Mouse (Mus musculus): Measurements from ENCODE around the gene Taldo1. TPM values are rescaled to one million over a fixed set of nuclear protein-coding genes. Genes with fewer than 3 reads are reported as not detected.

Taldo1 gene
- polyA plus RNA-seq, 1 experiment from 2014 or later = 272 TPM

DNA sequence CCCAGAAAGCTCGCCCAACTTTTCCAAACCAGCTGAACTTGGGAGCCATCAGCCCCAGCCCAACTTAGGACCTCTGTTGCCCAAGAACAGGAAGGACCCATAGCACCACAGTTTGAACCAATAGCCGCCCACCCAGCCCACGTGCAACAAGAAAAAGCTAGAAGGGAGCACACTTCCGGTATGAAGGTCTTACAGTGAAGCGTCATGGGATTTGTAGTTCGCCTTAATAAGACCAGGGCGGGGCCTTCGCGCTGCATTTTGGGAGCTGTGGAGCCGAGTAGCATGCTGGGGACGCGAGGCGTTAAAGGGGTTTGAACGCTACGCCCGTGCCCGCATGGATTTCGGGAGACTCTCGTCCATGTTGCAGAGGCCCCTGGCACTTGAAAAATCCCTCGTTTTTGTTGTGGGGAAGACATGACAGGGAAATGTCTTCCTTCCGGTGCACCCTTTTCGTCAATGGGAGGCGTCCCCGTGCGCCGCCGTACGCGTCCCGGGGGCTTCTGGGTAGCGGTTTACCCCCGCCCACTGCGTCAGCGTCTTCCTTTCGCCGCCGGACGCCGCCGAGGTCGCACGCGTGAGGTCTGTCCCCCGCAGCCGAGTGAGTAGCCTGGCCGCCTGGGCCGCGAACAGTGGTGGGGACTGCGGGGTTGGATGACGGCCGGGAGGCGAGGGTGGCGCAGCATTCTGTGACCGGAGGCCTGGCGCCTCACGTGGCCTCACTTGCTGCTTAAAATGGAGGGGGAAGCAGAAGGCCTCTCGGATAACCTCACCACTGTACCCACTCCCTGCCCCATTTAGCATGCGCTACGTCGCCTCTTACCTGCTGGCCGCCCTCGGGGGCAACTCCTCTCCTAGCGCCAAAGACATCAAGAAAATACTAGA, 55.4 kb downstream of the Taldo1 start, which contains the start of gene Rplp2:
TSS of gene Rplp2 (plus strand) at position 261 of the 882 bp plus-strand sequence.
- WGBS = under 1% methylated on average over 63 of the region's 63 CpGs
- peak within 1 kb of the TSS; percentile 53 for H3K4me2 ChIP-seq
- H3K27ac ChIP-seq = peak within 1 kb of the TSS; percentile 90
- H3K27me3 ChIP-seq = no peaks in the 10 kb centered on the region
- peak within 1 kb of the TSS; percentile 88 for H3K4me3 ChIP-seq
- peaks cover 39% of the 10 kb centered on the region for H3K36me3 ChIP-seq
- H3K9me3 ChIP-seq = no peaks in the 10 kb centered on the region
- H3K9ac ChIP-seq = peak within 1 kb of the TSS; percentile 81
- peak; percentile 90 for ATAC-seq (ENCODE audit: insufficient number of reproducible peaks, low FRiP score, low TSS enrichment, low read depth)
- peaks cover 36% of the 10 kb centered on the region for H3K4me1 ChIP-seq

DNA sequence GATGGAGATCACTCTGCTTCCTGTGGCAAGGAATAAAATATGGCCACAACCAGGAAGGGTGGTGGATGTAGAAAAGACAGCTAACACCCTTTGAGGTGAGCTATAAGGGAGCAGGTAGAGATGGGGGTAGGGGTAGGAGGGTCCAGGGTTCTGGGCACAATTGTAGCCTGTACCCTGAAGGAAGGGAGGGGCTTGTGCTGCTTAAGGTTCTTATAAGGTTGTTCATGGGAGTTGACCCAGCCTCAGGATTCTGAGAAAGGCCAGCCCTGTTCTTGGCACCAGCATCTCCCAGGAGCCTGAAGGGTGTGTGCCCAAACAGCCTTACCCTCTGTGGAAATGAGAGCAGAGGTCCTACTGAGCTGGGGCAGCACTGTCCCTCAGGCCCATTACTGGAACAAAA, 59.9 kb downstream of the Taldo1 start:
- no peaks in the 10 kb centered on the region for H3K27me3 ChIP-seq
- peaks cover 33% of the 10 kb centered on the region for H3K4me1 ChIP-seq
- H3K4me3 ChIP-seq = no peak overlapping the region
- peaks cover 39% of the 10 kb centered on the region for H3K36me3 ChIP-seq
- H3K27ac ChIP-seq = no peak overlapping the region
- H3K4me2 ChIP-seq = no peak overlapping the region
- no peak overlapping the region for H3K9ac ChIP-seq
- H3K9me3 ChIP-seq = no peaks in the 10 kb centered on the region
- ATAC-seq (ENCODE audit: insufficient number of reproducible peaks, low FRiP score, low TSS enrichment, low read depth) = no peak

Other genes with a start within 250 kb of the Taldo1 start
- gene Rnh1, start 219.3 kb upstream of the Taldo1 start, polyA plus RNA-seq (2015; fragmentation: Nextera tagmentation; extraction: Ambion mirVana) = 279 and 294 TPM in 2 replicates
- 164 and 165 TPM in 2 replicates for gene Hras, start 198.2 kb upstream of the Taldo1 start, polyA plus RNA-seq (2015; fragmentation: Nextera tagmentation; extraction: Ambion mirVana)
- gene Lrrc56, start 198.0 kb upstream of the Taldo1 start, polyA plus RNA-seq (2015; fragmentation: Nextera tagmentation; extraction: Ambion mirVana) = 8.0 and 9.0 TPM in 2 replicates
- 1.7 and 2.2 TPM in 2 replicates for gene Lmntd2, start 178.1 kb upstream of the Taldo1 start, polyA plus RNA-seq (2015; fragmentation: Nextera tagmentation; extraction: Ambion mirVana)
- gene Rassf7, start 176.3 kb upstream of the Taldo1 start, polyA plus RNA-seq (2015; fragmentation: Nextera tagmentation; extraction: Ambion mirVana) = 56.1 and 58.6 TPM in 2 replicates
- 64.3 and 68.9 TPM in 2 replicates for gene Phrf1, start 163.4 kb upstream of the Taldo1 start, polyA plus RNA-seq (2015; fragmentation: Nextera tagmentation; extraction: Ambion mirVana)
- gene Irf7, start 125.7 kb upstream of the Taldo1 start, polyA plus RNA-seq (2015; fragmentation: Nextera tagmentation; extraction: Ambion mirVana) = 3.1 and 3.4 TPM in 2 replicates
- gene Cdhr5, start 115.4 kb upstream of the Taldo1 start, polyA plus RNA-seq (2015; fragmentation: Nextera tagmentation; extraction: Ambion mirVana) = 0.19 and 0.29 TPM in 2 replicates
- 11.3 and 16.5 TPM in 2 replicates for gene Sct, start 113.1 kb upstream of the Taldo1 start, polyA plus RNA-seq (2015; fragmentation: Nextera tagmentation; extraction: Ambion mirVana)
- 1.5 TPM in 2 replicates for gene Drd4, start 100.2 kb upstream of the Taldo1 start, polyA plus RNA-seq (2015; fragmentation: Nextera tagmentation; extraction: Ambion mirVana)
- 68.6 and 70.8 TPM in 2 replicates for gene Deaf1, start 64.5 kb upstream of the Taldo1 start, polyA plus RNA-seq (2015; fragmentation: Nextera tagmentation; extraction: Ambion mirVana)
- 35.9 and 38.5 TPM in 2 replicates for gene Tmem80, start 64.5 kb upstream of the Taldo1 start, polyA plus RNA-seq (2015; fragmentation: Nextera tagmentation; extraction: Ambion mirVana)
- 42.7 and 43.9 TPM in 2 replicates for gene Eps8l2, start 53.3 kb upstream of the Taldo1 start, polyA plus RNA-seq (2015; fragmentation: Nextera tagmentation; extraction: Ambion mirVana)
- gene Gatd1, start 21.9 kb downstream of the Taldo1 start, polyA plus RNA-seq (2015; fragmentation: Nextera tagmentation; extraction: Ambion mirVana) = 62.8 and 62.9 TPM in 2 replicates
- gene Cend1, start 37.3 kb downstream of the Taldo1 start, polyA plus RNA-seq (2015; fragmentation: Nextera tagmentation; extraction: Ambion mirVana) = 1.1 and 1.9 TPM in 2 replicates
- gene Slc25a22, start 45.7 kb downstream of the Taldo1 start, polyA plus RNA-seq (2015; fragmentation: Nextera tagmentation; extraction: Ambion mirVana) = 28.8 and 29.5 TPM in 2 replicates
- gene Pidd1, start 51.8 kb downstream of the Taldo1 start, polyA plus RNA-seq (2015; fragmentation: Nextera tagmentation; extraction: Ambion mirVana) = 8.8 and 9.8 TPM in 2 replicates
- 1,100 and 1,341 TPM in 2 replicates for gene Rplp2, start 55.2 kb downstream of the Taldo1 start, polyA plus RNA-seq (2015; fragmentation: Nextera tagmentation; extraction: Ambion mirVana)
- 16.9 and 23.6 TPM in 2 replicates for gene Pnpla2, start 63.0 kb downstream of the Taldo1 start, polyA plus RNA-seq (2015; fragmentation: Nextera tagmentation; extraction: Ambion mirVana)
- 16.4 and 21.6 TPM in 2 replicates for gene Cracr2b, start 68.9 kb downstream of the Taldo1 start, polyA plus RNA-seq (2015; fragmentation: Nextera tagmentation; extraction: Ambion mirVana)
- gene Cd151, start 75.2 kb downstream of the Taldo1 start, polyA plus RNA-seq (2015; fragmentation: Nextera tagmentation; extraction: Ambion mirVana) = 14.2 and 20.6 TPM in 2 replicates
- 54.7 and 57.5 TPM in 2 replicates for gene Polr2l, start 82.9 kb downstream of the Taldo1 start, polyA plus RNA-seq (2015; fragmentation: Nextera tagmentation; extraction: Ambion mirVana)
- 71.4 and 79.1 TPM in 2 replicates for gene Tspan4, start 83.0 kb downstream of the Taldo1 start, polyA plus RNA-seq (2015; fragmentation: Nextera tagmentation; extraction: Ambion mirVana)
- 44.0 and 49.7 TPM in 2 replicates for gene Chid1, start 147.7 kb downstream of the Taldo1 start, polyA plus RNA-seq (2015; fragmentation: Nextera tagmentation; extraction: Ambion mirVana)
- 84.6 and 86.3 TPM in 2 replicates for gene Ap2a2, start 170.0 kb downstream of the Taldo1 start, polyA plus RNA-seq (2015; fragmentation: Nextera tagmentation; extraction: Ambion mirVana)

All from limb, embryonic 15.5 days (tissue).